Mouse (Mus musculus): ENCODE measurements around the gene Ccl9. TPM values are rescaled to one million over a fixed set of nuclear protein-coding genes. Genes with fewer than 3 reads are reported as not detected.

Ccl9 gene
- 1 to 10 TPM; 4.0 to 4.9 TPM for total RNA-seq (2021)
- long read RNA-seq, experiment 1, partial matches to known transcripts = 0 of 1 reads
- long read RNA-seq, experiment 1, other reads (novel, unspliced or antisense) = 0 of 1 reads
- long read RNA-seq, experiment 2, partial matches to known transcripts = 0 of 1 reads
- long read RNA-seq, experiment 2, other reads (novel, unspliced or antisense) = 0 of 1 reads

DNA sequence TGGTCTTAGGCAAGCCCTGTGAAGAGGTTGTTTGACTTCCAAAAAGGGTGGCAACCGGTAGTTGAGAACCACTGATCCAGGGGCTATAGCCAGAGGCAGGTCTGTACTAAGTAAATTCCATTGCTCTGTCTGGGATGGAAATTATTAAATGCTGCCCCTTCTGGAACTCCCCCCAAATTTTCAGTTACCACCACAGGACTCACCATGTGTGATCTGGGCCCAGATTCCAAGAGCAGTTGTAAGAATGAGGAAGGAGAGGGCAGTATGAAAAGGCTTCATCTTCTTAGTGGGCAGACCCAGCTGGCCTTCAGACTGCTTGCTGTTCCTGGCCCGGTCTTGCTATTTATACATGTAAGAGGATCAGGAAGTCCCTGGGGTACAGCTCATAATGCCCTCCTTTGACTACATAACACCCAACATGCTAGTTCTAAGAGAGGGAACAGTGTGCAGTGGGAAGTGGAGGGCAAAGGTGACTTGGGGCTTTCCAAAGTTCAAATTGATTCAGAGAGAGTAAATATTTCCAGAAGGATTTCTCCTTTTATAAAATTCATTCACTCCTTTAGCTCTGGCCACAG lies at the start of gene Ccl9:
Ccl9 (minus strand) TSS at position 451 of the 575 bp plus-strand sequence.
- DNase-seq (ENCODE audit: low spot score in 2 of 2) = no peak

DNA sequence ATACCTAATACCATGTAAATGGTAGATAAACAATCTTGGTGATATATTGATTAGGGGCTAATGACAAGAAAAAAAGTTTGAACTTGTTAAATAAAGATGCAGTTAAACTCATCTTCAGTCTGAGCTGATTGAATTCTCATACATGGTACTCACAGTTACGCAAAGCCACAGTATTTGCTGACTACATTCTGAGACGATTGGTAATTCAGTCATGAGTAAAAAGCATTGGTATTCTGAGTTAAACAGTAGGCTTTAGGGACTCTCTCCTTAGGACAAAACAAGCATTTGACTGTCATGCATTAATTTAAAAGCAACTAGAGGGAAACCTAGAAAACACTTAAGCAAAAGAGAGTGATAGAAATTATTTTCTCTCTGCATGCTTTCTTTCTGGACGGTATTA lies 45.1 kb upstream of the Ccl9 start:
- no peak for DNase-seq (ENCODE audit: low spot score in 2 of 2)

DNA sequence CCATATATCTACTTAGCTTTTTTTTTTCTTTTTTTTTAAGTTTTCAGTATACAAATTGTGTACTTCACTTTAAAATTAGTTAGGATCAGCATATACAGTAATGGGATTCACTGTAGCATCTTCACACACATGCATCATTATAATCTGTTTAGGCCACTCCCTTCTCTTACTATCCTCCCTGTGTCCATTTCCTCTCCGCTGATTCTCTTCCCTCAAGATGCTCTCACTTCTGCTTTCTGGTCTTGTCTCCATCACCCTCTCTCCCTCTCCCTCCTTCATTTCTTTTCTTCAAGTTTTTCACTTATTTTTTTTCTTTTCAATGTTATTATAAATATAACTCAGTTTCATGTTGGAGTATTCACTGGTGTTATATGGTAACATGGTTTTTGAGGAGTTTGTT lies 40.6 kb upstream of the Ccl9 start:
- DNase-seq (ENCODE audit: low spot score in 2 of 2) = no peak

DNA sequence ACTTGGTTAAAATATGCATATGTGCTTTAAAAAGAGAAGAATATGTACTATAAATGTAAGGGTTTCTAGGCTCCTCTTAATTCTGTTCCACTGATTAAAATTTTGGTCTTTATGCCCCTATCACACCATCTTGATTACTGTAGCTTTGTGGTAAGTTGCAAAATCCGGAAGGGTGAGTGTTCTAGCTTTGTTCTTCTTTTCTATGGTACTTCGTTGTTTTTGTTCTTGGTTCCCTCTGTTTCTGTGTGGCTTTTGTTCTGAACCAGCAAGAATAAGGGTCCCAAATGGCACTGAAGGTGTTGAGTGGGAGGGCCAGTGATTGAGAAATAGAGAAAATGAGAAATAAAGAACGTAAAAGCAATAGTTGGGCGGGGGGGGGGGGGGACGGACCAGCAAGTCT lies 39.8 kb upstream of the Ccl9 start:
- no peak for DNase-seq (ENCODE audit: low spot score in 2 of 2)

DNA sequence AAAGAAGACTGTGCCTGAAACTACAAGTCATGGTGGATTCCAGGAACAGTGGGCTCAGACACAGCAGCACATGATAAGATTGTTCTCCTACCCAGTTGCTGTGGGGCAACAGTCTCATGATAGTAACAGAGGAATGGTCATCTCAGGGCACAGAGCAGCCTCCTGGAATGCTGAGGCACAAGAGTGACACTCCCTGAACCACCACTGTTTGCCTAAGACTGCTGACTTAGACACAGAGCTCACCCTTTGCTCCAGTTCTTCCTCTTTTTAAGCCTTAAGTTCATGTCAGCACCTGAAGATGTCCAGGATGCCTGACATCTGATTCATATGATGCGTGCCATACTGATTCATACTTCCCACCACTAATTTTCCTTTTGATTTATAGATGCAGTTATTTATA lies 38.1 kb upstream of the Ccl9 start:
- no peak for DNase-seq (ENCODE audit: low spot score in 2 of 2)

DNA sequence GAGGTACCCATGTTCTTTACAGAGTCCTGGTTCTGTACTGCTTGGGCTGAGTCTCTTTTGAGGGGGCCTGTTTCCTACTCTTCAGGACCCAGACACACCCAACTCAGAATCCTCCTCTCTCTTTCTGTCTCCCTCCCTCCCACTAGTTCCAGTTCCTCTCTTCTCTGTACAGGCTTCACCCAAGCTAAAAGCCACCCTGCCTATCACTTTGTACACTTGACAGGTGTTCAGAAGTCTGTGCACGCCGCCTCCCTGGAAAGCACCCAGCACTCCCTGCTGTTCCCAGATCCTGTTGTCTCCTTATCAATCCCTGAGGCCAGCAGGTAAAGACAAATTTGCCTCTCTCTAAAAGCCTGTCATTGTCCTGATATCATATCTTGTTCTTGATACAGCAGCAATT lies 32.5 kb upstream of the Ccl9 start:
- DNase-seq (ENCODE audit: low spot score in 2 of 2) = no peak

DNA sequence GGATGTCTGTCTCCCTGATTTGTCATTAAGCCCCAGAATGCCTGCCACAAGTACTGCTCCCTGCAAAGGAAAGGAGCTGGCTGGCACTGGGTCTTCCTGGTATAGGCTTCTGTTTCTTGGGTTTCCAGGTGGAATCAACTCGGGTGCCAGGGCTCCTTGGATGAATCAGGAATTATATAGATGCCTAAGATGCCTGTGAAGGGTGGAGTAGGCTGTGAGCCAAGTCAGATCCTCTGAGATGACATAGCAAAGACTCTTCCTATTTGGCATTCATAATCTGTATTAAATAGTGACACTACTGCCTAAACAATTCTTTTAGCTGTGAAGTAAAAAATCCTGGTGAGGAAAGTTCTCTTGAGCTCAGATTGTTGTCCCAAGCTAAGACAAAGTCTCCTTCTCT lies 28.0 kb upstream of the Ccl9 start:
- no peak for DNase-seq (ENCODE audit: low spot score in 2 of 2)

DNA sequence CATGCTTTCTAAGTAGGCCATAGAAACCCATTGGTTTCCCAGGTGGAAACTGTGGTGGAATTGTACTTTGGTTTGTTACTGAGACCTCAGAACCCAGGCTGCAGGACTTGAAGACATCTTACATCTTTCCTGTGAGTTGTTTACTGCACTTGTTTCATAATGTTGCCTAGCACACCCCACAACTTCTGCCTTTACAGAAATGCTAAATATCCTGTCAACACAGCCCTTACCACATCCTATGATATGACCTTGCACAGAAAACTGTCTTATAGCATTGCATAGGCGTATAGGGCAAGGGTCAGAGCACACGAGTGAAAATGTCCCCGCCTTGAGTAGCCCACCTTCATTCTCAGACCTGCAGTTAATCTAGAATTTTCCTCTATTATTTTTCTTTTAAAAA lies 27.1 kb upstream of the Ccl9 start:
- DNase-seq (ENCODE audit: low spot score in 2 of 2) = no peak

DNA sequence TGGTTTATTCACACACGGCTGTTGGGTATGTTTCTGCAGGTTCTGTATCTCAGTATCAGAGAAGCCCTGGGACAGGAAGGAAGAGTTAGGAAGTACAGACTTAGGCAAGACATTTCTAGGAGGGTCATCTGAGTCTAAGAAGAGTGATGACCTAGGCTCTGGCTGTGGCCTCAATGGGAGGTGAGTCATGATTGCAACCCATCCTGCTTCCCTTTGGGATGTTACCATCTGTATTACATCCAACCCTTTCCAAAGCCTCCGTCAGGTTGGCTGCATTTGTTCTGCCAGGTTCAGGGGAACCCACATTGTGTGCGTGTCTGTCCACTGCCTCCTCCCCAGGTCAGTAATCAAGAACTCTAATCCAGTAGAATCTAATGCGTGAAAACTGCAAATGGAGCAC lies 26.3 kb upstream of the Ccl9 start:
- DNase-seq (ENCODE audit: low spot score in 2 of 2) = no peak

DNA sequence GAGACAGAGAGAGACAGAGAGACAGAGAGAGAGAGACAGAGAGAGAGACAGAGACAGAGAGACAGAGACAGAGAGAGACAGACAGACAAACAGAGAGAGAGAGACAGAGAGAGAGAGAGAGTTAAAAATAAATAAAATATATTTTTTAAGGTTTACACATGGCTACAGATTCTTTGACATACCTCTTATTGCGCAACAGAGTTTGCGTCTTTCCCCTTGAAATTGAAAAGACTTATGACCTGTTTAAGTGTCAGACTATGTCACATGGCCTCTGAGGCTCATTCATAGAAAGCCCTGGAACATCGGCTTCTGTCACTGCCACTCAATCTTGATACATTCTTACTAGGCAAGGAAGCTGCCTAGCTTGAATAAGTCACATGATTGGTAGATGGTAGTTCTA lies 25.0 kb upstream of the Ccl9 start:
- DNase-seq (ENCODE audit: low spot score in 2 of 2) = no peak

DNA sequence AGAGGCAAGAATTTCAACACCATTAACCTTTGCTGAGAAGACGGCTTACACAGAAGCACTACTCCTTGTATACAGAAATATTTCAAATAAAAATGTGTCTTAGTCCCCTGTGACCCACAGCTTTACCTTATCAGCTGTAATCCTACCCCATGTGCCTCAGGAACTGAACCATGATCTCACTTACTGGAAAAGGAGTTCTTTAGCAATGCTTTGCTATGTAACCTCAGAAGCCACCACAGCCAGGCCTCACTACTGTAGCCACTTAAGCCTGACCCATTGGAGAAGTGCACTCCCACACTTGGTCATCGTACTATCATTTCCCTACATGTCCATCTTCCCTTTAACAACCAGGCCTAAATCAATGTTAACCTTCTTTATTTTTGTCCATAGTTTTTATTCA lies 22.1 kb upstream of the Ccl9 start:
- no peak for DNase-seq (ENCODE audit: low spot score in 2 of 2)

DNA sequence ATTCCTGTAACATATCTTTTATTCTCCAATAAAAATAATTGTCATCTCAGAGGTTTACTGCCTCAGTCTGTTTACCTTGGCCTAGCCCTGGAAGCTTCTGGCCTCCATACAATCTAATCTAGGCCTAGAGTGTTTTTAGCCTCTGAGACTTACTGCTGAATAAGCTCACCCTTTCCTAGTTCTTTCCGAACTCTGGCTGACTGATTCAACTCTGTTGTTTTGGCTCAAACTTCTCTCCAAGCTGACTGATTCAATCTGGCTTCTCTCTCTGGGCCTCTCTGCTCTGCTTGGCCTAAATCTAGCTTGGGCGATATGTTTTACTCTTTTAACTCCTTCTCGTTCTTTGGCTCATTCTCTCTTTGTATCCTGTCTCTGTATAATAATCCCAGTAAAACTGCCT lies 20.6 kb upstream of the Ccl9 start:
- no peak for DNase-seq (ENCODE audit: low spot score in 2 of 2)

DNA sequence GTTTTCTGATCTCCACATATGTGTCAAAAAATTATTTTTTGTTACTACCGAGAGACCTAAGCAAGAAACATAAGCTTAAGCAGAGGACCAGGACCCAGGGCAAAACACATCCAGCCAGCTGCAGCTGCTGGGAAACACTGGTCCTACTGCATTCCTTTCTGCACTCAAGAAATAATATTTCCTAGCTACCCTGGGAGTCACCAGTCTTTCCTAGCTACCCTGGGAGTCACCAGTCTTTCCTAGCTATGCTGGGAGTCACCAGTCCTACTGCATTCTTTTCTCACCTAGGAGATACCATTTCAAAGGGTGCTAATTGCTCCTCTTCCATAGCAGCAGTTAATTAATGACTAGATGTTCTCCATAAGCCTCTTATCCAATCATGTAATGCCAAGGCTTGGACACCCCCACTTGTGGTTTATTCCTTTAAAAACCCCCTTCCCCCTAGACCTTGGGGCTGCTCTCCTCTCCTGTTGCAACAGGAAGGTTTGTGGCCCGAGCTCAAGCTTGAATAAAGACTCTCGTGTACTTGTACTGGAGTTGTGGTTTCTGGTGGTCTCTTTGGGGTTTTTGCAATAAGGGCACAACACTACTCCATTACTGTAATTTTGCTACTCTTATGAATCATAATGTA lies 19.9 kb upstream of the Ccl9 start:
- DNase-seq (ENCODE audit: low spot score in 2 of 2) = no peak

DNA sequence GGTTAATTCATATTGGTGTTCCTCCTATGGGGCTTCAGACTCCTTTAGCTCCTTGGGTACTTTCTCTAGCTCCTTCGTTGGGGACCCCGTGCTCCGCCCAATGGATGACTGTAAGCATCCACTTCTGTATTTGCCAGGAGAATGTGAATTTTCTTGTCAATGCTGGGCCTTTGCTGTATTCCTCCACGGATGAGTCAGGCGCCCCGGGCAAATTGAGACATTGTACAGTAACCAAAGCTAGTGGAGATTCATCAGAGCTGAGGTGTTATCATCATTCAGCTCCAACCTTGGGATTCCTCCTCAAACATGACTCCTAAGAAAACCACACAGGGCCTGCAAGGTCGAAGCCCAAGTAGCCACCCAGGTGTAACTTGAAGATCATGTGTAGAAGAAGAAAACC lies 19.4 kb upstream of the Ccl9 start:
- DNase-seq (ENCODE audit: low spot score in 2 of 2) = no peak

DNA sequence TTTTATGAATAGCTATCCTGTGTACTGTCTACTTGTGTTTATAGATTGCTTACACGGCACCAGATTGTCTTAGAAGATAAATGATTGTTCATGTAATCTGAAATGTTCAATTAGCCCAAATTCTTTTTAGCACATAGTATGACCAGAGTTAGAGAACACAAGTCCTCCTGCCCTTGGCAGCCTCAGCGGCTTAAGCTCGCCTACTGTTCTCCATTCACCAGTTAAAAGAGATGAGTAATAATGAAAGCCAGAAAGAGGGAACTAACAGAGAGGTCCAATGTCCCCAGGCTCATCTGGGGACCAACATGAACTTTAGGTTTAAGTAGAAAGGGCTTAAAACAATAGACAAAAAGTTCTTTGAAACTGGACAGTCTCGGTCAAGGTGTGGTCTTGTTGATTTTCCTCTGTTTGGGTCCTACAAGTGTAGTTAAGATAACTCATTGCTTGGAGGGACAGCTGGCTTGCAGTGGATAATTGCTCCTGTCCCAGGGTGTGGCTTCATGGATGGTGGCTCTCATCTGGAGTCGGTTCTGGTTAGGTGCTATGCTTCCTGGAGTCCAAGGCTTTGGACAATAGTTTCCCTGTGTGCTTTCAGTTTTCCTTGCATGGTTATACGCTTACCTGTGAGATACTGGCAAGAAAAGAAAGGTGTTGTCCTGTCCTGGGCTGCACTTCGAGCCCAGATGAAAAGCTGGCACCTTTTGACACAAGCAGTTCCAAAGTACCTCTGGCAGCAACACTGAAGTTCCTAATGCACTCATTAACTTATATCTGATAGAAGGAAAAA lies 17.4 kb upstream of the Ccl9 start:
- DNase-seq (ENCODE audit: low spot score in 2 of 2) = no peak

DNA sequence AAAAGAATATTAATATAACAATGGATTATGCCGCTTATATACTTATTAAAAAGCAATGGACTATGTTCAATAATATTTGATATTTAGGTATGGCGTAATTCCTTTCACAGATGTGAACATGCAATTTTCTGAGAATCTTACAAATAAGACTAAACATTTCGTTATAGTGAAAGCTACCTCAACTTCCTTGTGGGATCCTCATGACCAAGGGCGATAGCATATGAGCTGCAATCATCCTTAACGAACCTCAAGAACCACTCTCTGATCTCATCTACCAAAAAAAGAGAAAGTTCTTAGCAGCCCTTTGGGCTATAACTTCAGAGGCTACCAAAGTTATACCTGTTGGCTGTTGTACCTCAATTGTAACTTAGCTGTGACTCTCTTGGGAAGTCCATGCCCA lies 15.0 kb upstream of the Ccl9 start:
- DNase-seq (ENCODE audit: low spot score in 2 of 2) = no peak

DNA sequence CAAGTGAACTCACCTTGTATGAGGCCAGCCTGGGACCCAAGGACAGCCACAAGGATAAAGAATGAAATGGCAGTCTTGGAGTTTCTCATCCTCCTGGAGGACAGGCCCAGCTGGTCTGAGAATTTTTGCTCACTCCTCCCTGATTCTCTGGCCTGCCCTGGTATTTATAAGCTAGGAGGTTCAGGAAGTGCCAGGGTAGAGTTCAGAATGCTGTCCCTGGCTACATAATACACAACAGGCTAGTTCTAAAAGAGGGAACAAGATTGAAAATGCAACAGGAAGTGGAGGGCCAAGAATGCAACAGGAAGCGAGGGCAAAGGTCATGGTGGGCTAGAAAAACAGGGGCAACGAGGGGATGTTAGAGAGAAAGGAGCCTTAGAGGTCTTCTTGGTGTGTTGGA lies 14.4 kb upstream of the Ccl9 start, which contains the start of gene Ccl6:
Ccl6 (minus strand) TSS at position 235 of the 400 bp plus-strand sequence.
- no peak for DNase-seq (ENCODE audit: low spot score in 2 of 2)

DNA sequence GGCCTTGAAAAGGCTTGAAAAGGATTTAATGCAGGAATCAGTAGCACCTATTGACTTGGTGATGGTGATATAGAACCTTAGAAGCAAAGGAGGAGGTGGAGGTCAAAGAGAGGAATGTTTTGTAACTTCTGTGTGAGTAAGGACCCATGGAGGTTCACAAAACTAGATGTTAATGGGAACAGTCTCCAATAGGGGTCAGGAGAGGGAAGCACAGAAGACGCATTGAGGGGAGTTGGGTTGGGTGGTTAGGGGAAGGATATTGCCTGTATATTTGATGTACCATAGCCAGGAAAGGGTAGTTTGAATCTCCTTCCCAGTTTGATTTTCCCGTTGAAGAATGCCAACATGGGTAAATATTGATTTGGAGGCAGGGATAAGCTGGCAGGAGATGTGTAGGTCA lies 5.8 kb upstream of the Ccl9 start:
- no peak for DNase-seq (ENCODE audit: low spot score in 2 of 2)

DNA sequence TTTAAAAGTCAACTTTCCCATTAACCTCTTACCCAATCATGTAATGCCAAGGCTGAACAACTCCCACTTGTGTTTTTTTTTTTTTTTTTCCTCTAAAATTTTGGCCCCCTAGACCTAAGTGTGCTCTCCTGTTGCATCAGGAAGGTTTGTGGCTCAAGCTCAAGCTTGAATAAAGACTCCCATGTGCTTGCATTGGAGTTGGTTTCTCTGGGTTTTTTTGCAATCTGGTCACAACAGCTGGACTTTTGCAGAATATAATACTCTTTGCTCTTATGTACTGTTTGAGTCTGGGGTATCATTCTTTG lies 5.0 kb upstream of the Ccl9 start:
- DNase-seq (ENCODE audit: low spot score in 2 of 2) = no peak

DNA sequence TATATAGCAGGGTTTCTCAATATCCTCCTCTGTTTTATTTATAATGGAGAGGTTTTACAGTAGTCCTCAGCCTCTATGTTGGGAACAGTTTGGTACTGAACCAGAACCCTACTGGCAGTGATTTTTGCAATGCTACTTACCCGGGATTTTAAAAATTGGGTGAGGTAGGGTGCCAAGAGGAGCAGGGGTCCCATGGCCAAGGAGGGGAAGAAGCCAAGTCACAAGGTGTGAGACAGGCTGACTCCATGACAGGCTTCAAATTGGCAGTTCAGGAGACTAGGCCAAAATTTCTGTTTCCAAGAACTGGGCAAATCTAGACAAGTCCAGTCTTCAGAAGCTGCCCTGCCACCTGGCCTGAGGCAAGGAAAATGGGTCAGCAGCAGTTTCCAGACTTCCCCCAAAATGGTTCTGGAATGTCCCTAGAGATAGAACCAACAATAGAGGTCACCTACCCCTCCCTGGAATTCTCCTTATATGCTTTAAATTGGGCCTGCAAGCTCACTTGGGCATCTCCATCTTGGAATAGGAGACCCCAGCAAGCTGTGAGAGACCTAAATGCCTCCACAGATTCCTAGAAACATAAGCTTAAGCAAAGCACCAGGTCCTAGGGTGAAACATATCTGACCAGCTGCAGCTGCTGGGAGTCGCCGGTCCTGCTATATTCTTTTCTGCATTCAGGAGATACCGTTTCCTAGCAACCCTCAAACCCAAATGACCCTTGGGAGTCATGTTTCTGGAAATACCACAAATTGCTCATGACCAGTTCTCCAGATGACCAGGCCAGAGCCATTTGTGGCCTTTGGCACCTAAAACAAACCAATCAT lies 4.4 kb upstream of the Ccl9 start:
- DNase-seq (ENCODE audit: low spot score in 2 of 2) = no peak

All from gastrocnemius, postnatal 4 days (tissue).